Mouse (Mus musculus) kidney, embryonic 14.5 days (tissue): ENCODE data around the gene Tubb4a. TPM values are rescaled to one million over a fixed set of nuclear protein-coding genes. Genes with fewer than 3 reads are reported as not detected.

Experiments used
- polyA plus RNA-seq: library from polyadenylated mRNA; unstranded; fragments of >200 nt; fragmentation: Nextera tagmentation; extraction: Ambion mirVana; gene quantifications from 2 replicates; pipeline ENCODE4 v1.2.1, GENCODE M21; 2014

Gene Tubb4a
- polyA plus RNA-seq, 1 experiment from 2014 or later: 23.8 TPM

Other genes starting within 250 kb of the Tubb4a start
- gene Acsbg2, start 213.3 kb downstream of the Tubb4a start, polyA plus RNA-seq: not detected in 2 replicates
- gene 1700061G19Rik, start 212.3 kb downstream of the Tubb4a start, polyA plus RNA-seq: 0.15 and 0.30 TPM in 2 replicates
- 35.5 and 35.8 TPM in 2 replicates for gene Mllt1, start 152.4 kb downstream of the Tubb4a start, polyA plus RNA-seq
- not detected in 2 replicates for gene Acer1, start 105.7 kb downstream of the Tubb4a start, polyA plus RNA-seq
- gene Clpp, start 97.5 kb downstream of the Tubb4a start, polyA plus RNA-seq: 173 and 206 TPM in 2 replicates
- gene Alkbh7, start 90.4 kb downstream of the Tubb4a start, polyA plus RNA-seq: 54.8 and 55.8 TPM in 2 replicates
- gene Pspn, start 87.8 kb downstream of the Tubb4a start, polyA plus RNA-seq: 1.4 TPM in 1 of 2 replicates, not detected in the other
- gene Gtf2f1, start 76.5 kb downstream of the Tubb4a start, polyA plus RNA-seq: 65.1 and 65.6 TPM in 2 replicates
- gene Gm17949, start 76.3 kb downstream of the Tubb4a start, polyA plus RNA-seq: 0.24 and 0.39 TPM in 2 replicates
- 46.2 and 65.9 TPM in 2 replicates for gene Khsrp, start 56.3 kb downstream of the Tubb4a start, polyA plus RNA-seq
- 0.16 TPM in 1 of 2 replicates, not detected in the other for gene Slc25a41, start 46.1 kb downstream of the Tubb4a start, polyA plus RNA-seq
- 46.4 and 48.7 TPM in 2 replicates for gene Crb3, start 28.7 kb downstream of the Tubb4a start, polyA plus RNA-seq
- 12.9 and 13.2 TPM in 2 replicates for gene Slc25a23, start 27.9 kb downstream of the Tubb4a start, polyA plus RNA-seq
- 3.4 and 4.4 TPM in 2 replicates for gene Dennd1c, start 9.3 kb downstream of the Tubb4a start, polyA plus RNA-seq
- gene Tnfsf9, start 17.5 kb upstream of the Tubb4a start, polyA plus RNA-seq: 9.8 and 10.1 TPM in 2 replicates
- gene Cd70, start 62.0 kb upstream of the Tubb4a start, polyA plus RNA-seq: not detected in 2 replicates
- gene Tnfsf14, start 106.4 kb upstream of the Tubb4a start, polyA plus RNA-seq: not detected in 2 replicates
- 0.19 and 1.2 TPM in 2 replicates for gene C3, start 140.4 kb upstream of the Tubb4a start, polyA plus RNA-seq
- gene Gpr108, start 160.7 kb upstream of the Tubb4a start, polyA plus RNA-seq: 32.8 and 36.8 TPM in 2 replicates
- gene Trip10, start 161.7 kb upstream of the Tubb4a start, polyA plus RNA-seq: 29.7 and 37.1 TPM in 2 replicates
- 1.3 and 1.7 TPM in 2 replicates for gene Vav1, start 191.3 kb upstream of the Tubb4a start, polyA plus RNA-seq